Mouse (Mus musculus) embryo, embryonic 9.5 days (tissue): ENCODE data around the gene Slc4a10.
"Not testable (repeated sequence)": the region's sequence is repeated elsewhere in the genome, so short reads cannot be mapped to it uniquely, and the experiment has no call there.

Experiments used
- DNase-seq: peaks from one replicate; pipeline ENCODE4 v3.0.0-alpha.2; 2017; ENCODE audit errors: extremely low spot score

Slc4a10 gene

DNA sequence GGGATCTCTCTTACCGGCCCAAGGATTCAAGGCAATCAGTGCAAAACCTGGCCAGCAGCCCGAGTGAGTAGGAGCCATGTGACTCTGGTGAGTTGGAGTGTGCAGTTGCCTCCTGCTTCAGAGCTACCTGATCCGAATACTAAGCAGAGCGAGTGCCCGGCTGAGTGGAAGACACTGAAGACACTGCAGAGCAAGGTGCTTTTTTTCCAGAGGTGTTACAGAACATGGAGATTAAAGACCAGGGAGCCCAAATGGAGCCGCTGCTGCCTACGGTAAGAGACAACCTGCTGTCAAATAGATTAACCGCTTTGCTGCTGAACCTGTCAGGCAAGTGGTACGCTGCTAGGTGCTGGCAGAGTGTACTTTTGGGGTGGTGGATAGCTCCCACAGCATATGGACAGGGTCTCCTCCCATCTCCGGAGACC, at the start of gene Slc4a10:
Gene Slc4a10, plus strand, starts transcription at position 42 of the 425 bp plus-strand sequence.
- DNase-seq = peak; percentile 3

DNA sequence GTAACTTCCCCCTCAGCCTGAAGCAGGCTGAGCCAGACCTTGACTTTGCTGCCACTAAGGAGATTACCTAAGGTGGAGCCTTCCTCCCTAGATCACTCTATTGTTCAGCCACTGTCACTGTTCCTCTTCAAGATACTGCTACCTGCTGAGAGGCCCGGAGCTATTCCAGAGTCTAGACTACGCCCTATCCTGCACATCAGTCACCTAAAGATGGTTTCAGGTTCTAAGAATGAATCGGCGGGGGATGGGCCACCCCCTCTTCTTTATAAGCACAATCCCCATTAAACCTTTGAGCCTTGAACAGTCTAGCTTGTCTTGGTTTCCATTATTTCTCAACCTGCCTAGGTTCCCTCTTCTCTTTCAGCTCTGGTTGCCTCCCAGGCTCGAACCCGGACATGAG, 45.0 kb upstream of the Slc4a10 start:
- DNase-seq = not testable (repeated sequence)

DNA sequence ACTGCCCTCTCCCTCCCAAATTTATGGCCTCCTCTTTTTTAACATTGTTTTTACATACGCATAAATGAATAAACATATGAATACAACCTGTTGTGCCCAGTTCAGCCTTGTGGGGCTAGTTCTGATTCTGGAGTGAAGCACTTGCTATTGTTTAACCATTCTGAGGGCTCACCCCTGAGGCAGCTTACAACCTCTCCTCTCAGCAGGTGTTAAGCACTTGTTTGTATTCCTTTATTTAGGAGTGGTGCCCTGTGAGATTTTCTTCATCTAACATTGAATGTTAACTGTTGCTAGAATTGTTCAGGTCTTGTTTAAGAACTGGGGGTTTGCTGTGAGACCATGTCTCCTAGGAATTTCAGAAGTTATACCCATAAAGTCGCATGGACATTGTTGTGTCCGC, 28.1 kb upstream of the Slc4a10 start:
- no peak for DNase-seq

- peak; percentile 8 for DNase-seq
These were observed 720 bp downstream of the Slc4a10 start for GRCm38 (mm10) chr2:62046861-62047503.

DNA sequence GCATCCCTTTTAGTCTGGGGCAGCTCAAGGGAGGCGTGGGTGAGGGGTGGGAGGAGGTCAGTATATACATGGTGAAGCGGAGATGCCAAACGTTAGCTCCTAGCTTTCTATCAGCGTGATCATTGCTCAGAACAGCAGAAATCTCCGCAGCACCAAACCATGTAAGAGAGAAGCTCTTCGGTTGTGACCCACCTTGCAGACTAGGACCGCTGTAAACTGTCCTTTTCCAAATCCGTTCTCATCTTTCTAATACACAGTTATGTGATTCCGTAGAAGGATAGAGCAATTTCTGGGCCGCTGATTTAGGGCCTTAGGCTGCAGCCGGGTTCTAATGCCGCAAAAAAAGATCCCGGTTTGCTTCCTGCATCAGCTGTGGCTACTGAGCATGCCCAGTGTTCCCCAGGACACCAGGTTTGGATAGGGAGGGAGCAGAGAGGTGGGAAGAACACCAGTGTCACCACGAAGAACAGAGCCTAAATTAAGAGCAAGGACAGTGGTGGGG, 1.3 kb downstream of the Slc4a10 start:
- peak; percentile 58 for DNase-seq

- DNase-seq = peak; percentile 1
These were observed 1.9 kb downstream of the Slc4a10 start for GRCm38 (mm10) chr2:62048116-62048515.

DNA sequence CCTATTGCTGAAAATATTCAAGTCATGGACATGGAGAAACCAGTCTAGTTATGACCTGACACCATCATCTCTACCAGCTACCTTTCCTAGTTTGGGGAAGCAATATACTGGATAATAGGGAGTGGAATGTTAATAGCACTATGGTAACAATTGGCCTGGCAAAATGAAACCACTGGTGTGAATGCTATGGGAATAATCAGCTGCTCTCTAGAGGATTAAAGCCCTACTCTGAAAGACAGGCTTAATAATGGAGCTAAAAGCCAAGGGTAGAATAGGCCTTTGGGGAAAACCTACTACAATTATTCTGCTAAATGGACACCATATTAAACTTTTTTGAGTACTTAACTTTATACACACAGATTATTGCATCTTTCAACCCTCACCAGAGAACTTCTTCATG, 30.2 kb downstream of the Slc4a10 start:
- no peak for DNase-seq

DNA sequence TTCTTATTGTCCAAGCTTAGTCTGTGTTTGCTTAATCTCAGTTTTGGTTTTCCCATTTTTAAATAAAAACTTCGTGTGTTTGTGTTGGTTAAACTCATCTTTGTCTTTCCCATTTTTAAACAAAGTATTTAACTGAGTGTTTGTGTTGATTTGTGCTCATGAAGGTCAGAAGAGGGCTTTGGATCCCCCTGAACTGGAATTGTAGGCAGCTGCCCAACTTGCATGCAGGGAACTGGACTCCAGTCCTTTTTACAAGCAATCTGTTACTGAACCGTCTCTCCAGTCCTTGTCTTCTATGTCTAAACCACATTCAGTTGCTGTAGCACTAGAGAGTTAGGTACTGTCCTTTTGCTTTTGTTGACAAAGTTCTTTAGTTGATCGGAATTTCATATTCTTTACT, 41.3 kb downstream of the Slc4a10 start:
- DNase-seq = no peak

DNA sequence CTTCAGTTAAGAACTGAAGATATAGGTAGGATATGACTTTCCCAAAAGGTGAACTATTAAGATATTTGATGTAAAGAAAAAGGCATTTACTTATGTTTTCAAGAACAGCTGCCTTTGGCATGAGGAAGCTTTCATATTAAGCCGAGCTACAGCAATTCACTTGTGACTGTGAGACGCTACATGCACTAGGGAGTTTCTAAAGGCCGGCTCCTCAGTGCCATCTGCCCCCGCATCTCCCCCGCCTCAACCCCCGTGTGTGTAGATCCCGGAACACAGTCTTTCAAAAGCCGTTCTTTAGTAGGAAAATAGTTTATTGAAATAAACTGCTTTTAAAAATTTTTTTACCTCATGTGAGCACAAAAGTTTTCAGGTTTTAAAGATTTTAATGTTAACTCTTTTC, 42.5 kb downstream of the Slc4a10 start:
- no peak for DNase-seq

DNA sequence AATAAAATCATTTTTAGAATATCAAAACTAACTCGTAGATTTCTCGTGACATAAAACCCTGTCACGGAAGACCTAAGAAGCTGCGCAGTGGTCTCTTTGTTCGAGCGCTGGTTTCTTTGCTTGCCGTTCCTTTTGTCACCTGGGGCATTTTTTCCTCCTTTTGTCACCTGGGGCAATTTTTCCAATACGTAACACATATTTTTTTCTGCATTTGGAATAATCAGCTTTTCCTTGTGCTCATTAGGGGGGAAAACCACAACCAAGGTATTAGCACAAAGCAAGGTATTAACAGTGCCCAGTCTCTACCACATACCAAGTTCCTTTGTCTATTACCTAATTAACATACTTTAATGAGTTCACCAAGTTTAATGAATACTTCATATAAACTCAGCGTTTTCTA, 42.9 kb downstream of the Slc4a10 start:
- no peak for DNase-seq

GRCm38 (mm10) chr2:62100526-62100925, 54.3 kb downstream of the Slc4a10 start:
- no peak for DNase-seq

GRCm38 (mm10) chr2:62115346-62115745, 69.1 kb downstream of the Slc4a10 start:
- no peak for DNase-seq

GRCm38 (mm10) chr2:62129975-62130374, 83.7 kb downstream of the Slc4a10 start:
- no peak for DNase-seq

- DNase-seq = no peak
These were observed 88.6 kb downstream of the Slc4a10 start for GRCm38 (mm10) chr2:62134911-62135310.

DNA sequence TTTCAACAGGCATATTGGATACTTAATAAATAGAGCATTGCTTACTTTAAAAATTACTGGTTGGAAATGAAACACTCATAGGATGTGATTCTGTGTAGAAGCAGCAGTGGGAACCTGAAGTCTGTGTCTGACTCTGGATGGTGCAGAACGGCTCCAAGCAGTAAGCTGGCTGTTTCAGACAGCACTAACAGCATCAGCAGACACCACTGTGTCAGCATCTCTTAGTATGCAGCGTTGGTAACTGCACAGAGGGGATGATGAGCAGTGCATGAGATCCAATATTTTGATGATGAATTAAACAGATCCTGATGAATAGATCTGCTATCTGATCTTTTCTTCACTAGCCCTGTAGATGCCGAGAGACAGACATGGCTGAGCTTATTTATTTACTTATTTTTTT, 101.4 kb downstream of the Slc4a10 start:
- DNase-seq = no peak

DNA sequence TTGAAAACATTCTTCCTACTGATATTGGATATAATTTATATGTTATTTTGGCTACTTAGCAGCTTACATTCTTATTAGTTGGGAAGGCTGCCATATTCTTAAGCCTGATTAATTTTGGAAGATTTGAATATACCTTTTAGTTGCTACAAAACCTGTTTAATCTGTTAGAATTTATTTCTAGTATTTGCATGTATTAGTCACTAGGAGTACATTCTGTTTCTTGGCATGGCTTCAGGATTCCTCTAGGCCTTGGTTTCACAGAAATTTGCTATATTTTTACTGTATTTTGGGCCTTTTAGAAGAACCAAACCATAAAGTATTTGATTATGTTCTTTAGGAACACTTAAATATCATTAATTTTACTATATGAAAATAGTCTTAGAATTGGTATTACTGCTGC, 103.2 kb downstream of the Slc4a10 start:
- no peak for DNase-seq

- no peak for DNase-seq
These were observed 104.6 kb downstream of the Slc4a10 start for GRCm38 (mm10) chr2:62150830-62151229.

- DNase-seq = no peak
These were observed 163.8 kb downstream of the Slc4a10 start for GRCm38 (mm10) chr2:62210109-62210508.

DNA sequence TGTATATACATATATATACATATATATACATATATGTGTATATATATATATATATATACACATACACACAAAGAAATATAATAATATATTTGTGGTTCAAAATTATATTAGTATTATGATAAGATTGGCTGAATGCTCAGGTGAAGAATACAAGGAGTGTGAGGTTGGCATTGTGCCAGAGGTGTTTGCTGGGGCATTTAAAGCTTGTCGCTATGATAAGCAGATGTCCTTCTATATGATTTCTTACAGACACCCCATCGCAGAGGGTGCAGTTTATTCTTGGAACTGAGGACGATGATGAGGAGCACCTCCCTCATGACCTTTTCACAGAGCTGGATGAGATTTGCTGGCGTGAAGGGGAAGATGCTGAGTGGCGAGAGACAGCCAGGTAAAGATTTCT, 164.8 kb downstream of the Slc4a10 start:
- no peak for DNase-seq

DNA sequence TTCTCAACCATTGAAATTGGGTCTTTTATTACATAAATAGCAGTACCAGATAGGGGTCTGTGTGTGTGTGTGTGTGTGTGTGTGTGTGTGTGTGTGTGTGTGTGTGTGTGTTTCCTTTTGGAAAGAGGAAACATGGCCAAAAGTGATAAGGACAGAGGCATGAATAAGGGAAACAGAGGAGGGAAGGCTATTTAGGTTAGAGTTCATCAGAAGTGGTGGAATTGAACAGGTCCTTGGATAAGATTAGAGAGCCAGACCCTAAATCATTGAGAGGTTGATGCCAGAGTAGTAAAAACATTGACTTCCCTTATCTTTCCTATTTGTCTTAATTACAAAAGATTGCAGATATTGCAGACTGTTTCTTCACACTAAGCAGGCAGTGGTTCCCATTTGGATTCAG, 181.3 kb downstream of the Slc4a10 start:
- DNase-seq = no peak

DNA sequence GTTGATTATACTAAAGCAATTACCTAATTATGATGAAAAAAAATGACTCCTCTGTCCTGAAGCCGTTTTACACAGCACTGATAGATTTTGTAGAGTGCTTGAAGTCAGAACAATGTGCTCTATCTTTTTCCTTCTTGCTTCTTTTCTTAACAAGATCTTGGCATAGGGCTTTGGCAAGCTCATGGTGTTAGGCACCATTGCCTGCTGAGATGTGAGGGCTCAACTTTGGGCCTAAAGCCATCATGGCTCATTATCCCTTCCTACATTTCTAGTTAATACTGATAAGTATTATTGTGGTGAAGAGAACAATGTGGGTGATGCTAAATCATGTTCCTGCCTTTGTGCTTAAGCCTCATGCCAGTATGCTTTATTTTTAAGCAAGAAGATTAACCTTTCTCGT, 185.0 kb downstream of the Slc4a10 start:
- no peak for DNase-seq

GRCm38 (mm10) chr2:62244167-62244566, 197.9 kb downstream of the Slc4a10 start:
- no peak for DNase-seq

DNA sequence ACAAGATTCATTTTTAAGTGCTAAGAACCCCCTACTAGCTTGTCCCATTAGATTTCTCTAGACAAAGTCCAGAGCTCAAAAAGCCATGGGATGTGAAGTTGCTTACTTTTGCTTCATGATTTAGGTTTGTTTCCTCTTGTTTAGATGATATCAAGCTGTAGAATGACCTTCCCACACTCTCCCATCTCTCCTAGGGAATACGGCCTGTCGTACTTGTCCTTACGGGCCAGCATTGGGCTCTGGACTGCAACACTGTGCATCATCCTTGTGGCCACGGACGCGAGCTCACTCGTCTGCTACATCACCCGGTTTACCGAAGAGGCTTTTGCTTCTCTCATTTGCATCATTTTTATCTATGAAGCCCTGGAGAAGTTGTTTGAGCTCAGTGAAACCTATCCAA, 222.2 kb downstream of the Slc4a10 start:
- DNase-seq = no peak

GRCm38 (mm10) chr2:62271840-62272239, 225.6 kb downstream of the Slc4a10 start:
- DNase-seq = no peak
